ENCODE assay signal across 8 mouse cellular contexts in the genomic region with DNA sequence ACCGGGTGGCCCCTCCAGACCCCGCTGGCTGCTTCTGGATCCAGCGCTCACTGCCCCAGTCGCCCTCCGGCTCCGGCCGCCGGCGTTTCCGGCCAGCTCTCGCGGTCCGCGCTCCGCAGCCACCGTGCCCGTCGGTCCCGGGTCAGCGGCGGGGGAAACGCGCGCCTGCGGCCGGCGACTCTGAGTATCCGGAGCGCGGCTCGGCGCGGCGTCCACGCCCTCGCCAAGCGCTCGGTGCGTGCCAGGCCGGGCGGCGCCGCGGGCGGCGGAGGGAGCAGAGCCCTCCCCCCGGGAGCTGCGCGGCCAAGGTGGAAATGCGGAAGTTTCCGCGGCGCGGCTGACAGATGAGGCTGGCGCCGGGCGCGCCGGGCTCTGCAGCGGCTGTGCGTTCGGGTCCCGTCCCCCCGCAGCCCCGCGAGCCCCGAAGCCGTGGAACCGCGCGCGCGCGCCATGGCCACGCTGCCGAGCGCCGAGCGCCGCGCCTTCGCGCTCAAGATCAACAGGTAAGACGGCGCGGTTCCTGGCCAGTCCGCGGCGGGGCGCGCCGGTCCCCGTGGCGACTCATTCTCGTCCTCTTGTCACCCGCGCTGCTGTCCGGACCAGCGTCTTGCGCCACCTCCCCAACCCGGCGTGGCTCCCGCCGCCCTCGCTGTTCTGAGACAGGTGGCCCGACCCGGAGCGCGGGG. TPM values are rescaled to one million over a fixed set of nuclear protein-coding genes. Genes with fewer than 3 reads are reported as not detected.
DNase-seq lines count a peak whose midpoint lies in the region; ATAC-seq and TF ChIP-seq lines count a peak whose summit lies in the region.

A gene (plus strand): TSS at position 334 of the 686 bp plus-strand sequence.

- H3K36me3 ChIP-seq in embryonic facial prominence, embryonic 11.5 days (replicated peaks; ENCODE audit: control insufficient read depth, insufficient read depth, low read depth, low read length), result no peaks in the 10 kb centered on the region
- no peaks in the 10 kb centered on the region for H3K36me3 ChIP-seq in limb, embryonic 12.5 days
- no peaks in the 10 kb centered on the region for H3K36me3 ChIP-seq in midbrain, embryonic 12.5 days
- H3K36me3 ChIP-seq in small intestine, adult 2 months (ENCODE audit: control insufficient read depth, insufficient read depth, low read length), result no peaks in the 10 kb centered on the region

- TF ChIP-seq POLR2A in small intestine, adult 2 months (IDR thresholded peaks at IDR 0.05; ENCODE audit: low read depth, low read length), result 0 out of 2 replicates have a peak, but pooled peaks have one; percentile 6

- H3K9ac ChIP-seq in embryonic facial prominence, embryonic 11.5 days (replicated peaks; ENCODE audit: low read length), result peak within 1 kb of the TSS; percentile 50
- H3K9ac ChIP-seq in limb, embryonic 12.5 days (replicated peaks), result peak within 1 kb of the TSS; percentile 69
- peak within 1 kb of the TSS; percentile 60 for H3K9ac ChIP-seq in midbrain, embryonic 12.5 days (replicated peaks)

- 0 out of 2 replicates have a peak, but pooled peaks have one; percentile 9 for TF ChIP-seq CTCF in small intestine, adult 2 months (IDR thresholded peaks at IDR 0.05; ENCODE audit: extremely low read depth, insufficient read length, insufficient replicate concordance, low read depth, low read length)

- no peak within 1 kb of the TSS for H3K27ac ChIP-seq in embryonic facial prominence, embryonic 11.5 days (replicated peaks; ENCODE audit: low read depth, low read length)
- H3K27ac ChIP-seq in limb, embryonic 12.5 days, result no peak within 1 kb of the TSS
- H3K27ac ChIP-seq in midbrain, embryonic 12.5 days (replicated peaks), result no peak within 1 kb of the TSS
- H3K27ac ChIP-seq in small intestine, adult 2 months (ENCODE audit: insufficient read depth, low read depth, low read length), result peak within 1 kb of the TSS; percentile 79

- no peaks in the 10 kb centered on the region for H3K4me1 ChIP-seq in embryonic facial prominence, embryonic 11.5 days (ENCODE audit: control insufficient read depth, insufficient read depth, low read length)
- H3K4me1 ChIP-seq in limb, embryonic 12.5 days (replicated peaks), result peaks cover 10% of the 10 kb centered on the region
- peaks cover 6% of the 10 kb centered on the region for H3K4me1 ChIP-seq in midbrain, embryonic 12.5 days
- peaks cover 9% of the 10 kb centered on the region; the same call in 1 of the 2 replicates for H3K4me1 ChIP-seq in small intestine, adult 2 months (ENCODE audit: control insufficient read depth, insufficient read depth, insufficient read length, low read length)

- H3K9me3 ChIP-seq in embryonic facial prominence, embryonic 11.5 days (replicated peaks; ENCODE audit: control insufficient read depth, low read length), result no peaks in the 10 kb centered on the region
- no peaks in the 10 kb centered on the region for H3K9me3 ChIP-seq in limb, embryonic 12.5 days
- H3K9me3 ChIP-seq in midbrain, embryonic 12.5 days, result no peaks in the 10 kb centered on the region

- H3K4me2 ChIP-seq in embryonic facial prominence, embryonic 11.5 days (ENCODE audit: low read depth, low read length), result peak within 1 kb of the TSS; percentile 97
- H3K4me2 ChIP-seq in limb, embryonic 12.5 days, result peak within 1 kb of the TSS; percentile 98
- peak within 1 kb of the TSS; percentile 99 for H3K4me2 ChIP-seq in midbrain, embryonic 12.5 days (replicated peaks)

- ATAC-seq in activated CD4-positive, CD25-positive, alpha-beta regulatory T cell, adult 4 months, result peak; percentile 79
- ATAC-seq in embryonic facial prominence, embryonic 11.5 days (replicated peaks; ENCODE audit: insufficient number of reproducible peaks, low FRiP score, low TSS enrichment, low read depth), result 0 out of 2 replicates have a peak, but pooled peaks have one; percentile 56
- ATAC-seq in limb, embryonic 12.5 days (ENCODE audit: insufficient number of reproducible peaks, insufficient read depth, low FRiP score, low TSS enrichment, low read depth), result 0 out of 2 replicates have a peak, but pooled peaks have one; percentile 59
- 0 out of 2 replicates have a peak, but pooled peaks have one; percentile 34 for ATAC-seq in midbrain, embryonic 12.5 days (ENCODE audit: low FRiP score, low read depth)

- peaks cover 22% of the 10 kb centered on the region for H3K27me3 ChIP-seq in embryonic facial prominence, embryonic 11.5 days (ENCODE audit: control insufficient read depth, insufficient read depth, low read length)
- peaks cover 67% of the 10 kb centered on the region for H3K27me3 ChIP-seq in limb, embryonic 12.5 days
- H3K27me3 ChIP-seq in midbrain, embryonic 12.5 days, result peaks cover 78% of the 10 kb centered on the region
- H3K27me3 ChIP-seq in small intestine, adult 2 months (ENCODE audit: control insufficient read depth, insufficient read depth, low read length), result no peaks in the 10 kb centered on the region

- WGBS in embryonic facial prominence, embryonic 11.5 days, result under 1% methylated on average over 91 of the region's 109 CpGs
- under 1% methylated on average over 92 of the region's 109 CpGs for WGBS in limb, embryonic 12.5 days
- under 1% methylated on average over 82 of the region's 109 CpGs for WGBS in midbrain, embryonic 12.5 days
- WGBS in small intestine, adult 2 months, result under 1% methylated on average over 109 of the region's 109 CpGs

- H3K4me3 ChIP-seq in embryonic facial prominence, embryonic 11.5 days (ENCODE audit: low read depth, low read length), result peak within 1 kb of the TSS; percentile 69
- peak within 1 kb of the TSS; percentile 80 for H3K4me3 ChIP-seq in limb, embryonic 12.5 days (replicated peaks)
- peak within 1 kb of the TSS; percentile 76 for H3K4me3 ChIP-seq in midbrain, embryonic 12.5 days
- peak within 1 kb of the TSS; percentile 95 for H3K4me3 ChIP-seq in small intestine, adult 2 months (ENCODE audit: low read depth, low read length)

- peak; percentile 56 for DNase-seq in embryonic facial prominence, embryonic 11.5 days (ENCODE audit: low spot score)
- peak; percentile 78 to 86 for DNase-seq in heart, adult 18-20 months
- DNase-seq in kidney, adult 11 months, result peak; percentile 81
- no peak for DNase-seq in adipocyte (ENCODE audit: low spot score)

RNA-seq across cellular contexts. Expression of the gene that starts here (rescaled TPM):
- 10 to 100 TPM; 66.0 to 95.4 TPM for polyA plus RNA-seq in activated CD4-positive, CD25-positive, alpha-beta regulatory T cell, adult 4 months (2017; shearing (Covaris generic))
- 2.1 and 5.1 TPM in 2 replicates for polyA plus RNA-seq in embryonic facial prominence, embryonic 11.5 days (2014; fragmentation: Nextera tagmentation; extraction: Ambion mirVana)
- total RNA-seq in heart, adult 18-20 months (2021), result 10 to 100 TPM; 21.3 to 31.6 TPM
- 2.7 and 3.5 TPM in 2 replicates for polyA plus RNA-seq in limb, embryonic 12.5 days (2016; fragmentation: Nextera tagmentation; extraction: Ambion mirVana)
- 0.73 and 1.3 TPM in 2 replicates for polyA plus RNA-seq in midbrain, embryonic 12.5 days (2016; fragmentation: Nextera tagmentation; extraction: Ambion mirVana)
- polyA plus RNA-seq in small intestine, adult 2 months (2012; rRNA removed), result 13.2 and 14.7 TPM in 2 replicates
